Mouse (Mus musculus) C2C12 (cell line): ENCODE measurements around the gene Rabgap1l.

Experiments
- CEBPB ChIP-seq: IDR thresholded peaks from one replicate; pipeline ENCODE4 v1.6.1; 2011; ENCODE audit warnings: low read depth, mild to moderate bottlenecking, control low read depth, moderate library complexity
- CTCF ChIP-seq: IDR thresholded peaks from one replicate; pipeline ENCODE4 v1.5.1; 2011; ENCODE audit not compliant: control insufficient read depth, insufficient read depth, insufficient read length
- FOSL1 ChIP-seq: IDR thresholded peaks from one replicate; pipeline ENCODE4 v1.8.0; 2011; ENCODE audit warnings: mild to moderate bottlenecking, low read length; ENCODE audit not compliant: poor library complexity, insufficient read depth, severe bottlenecking
- USF1 ChIP-seq: IDR thresholded peaks from one replicate; pipeline ENCODE4 v1.6.1; 2011; ENCODE audit warnings: low read depth, mild to moderate bottlenecking, control low read depth, moderate library complexity

DNA sequence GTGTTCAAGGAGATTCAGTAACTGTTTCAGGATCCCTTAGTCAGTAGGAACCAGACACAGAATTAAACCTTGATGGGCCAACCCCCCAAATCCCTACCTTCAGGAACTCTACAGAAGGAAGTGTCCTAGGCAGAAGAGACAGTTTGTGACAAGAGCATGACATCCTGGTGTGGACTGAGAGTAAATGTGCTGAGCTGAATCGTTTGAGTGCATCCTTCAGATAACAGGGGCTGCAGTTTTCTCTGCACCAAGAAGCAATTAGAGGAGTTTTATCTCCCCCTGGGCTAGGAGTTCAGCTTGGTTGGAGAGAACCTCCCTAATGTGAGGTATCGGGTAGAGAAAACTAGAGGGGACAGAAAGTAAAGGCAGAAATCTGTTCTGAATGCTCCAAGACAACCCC is 462.8 kb downstream of the Rabgap1l start:
- TF ChIP-seq FOSL1, result no peak
- no peak for TF ChIP-seq CTCF
- no peak for TF ChIP-seq USF1
- TF ChIP-seq CEBPB, result no peak
